Mouse (Mus musculus): ENCODE results near the gene Ubn2.
A peak's percentile ranks its signal among the peaks of the same experiment; 100 is the strongest.

DNA sequence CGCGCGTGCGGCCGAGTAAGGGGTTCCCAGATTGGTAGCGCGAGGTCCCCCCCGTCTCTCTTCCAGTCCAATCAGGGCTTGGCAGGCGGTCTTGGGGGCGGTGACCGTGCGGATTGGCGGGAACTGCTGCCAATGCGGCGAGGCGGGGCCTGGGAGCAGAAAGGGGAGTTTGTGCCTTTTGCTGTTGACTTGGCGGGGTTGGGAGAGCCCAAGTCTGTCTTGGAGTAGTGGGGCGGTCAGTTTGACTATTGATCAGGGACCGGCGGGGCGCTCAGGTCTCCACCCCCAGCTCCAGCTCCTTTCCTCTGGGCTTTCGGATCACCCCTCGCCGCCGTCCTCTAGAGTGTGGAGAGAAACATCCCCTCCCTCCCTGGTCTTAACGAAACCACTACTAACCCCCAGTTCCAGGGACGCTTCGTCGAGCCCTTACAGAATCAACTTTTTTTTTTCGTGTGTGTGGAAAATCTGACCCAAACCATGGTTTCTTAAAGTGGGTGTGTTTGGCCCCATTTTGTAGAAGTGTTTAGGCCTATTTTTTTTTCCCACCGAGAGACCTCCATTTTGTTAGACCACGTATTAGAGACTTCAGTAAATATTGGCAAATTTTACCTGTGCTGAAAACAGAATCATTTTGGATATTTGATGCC, 118.4 kb downstream of the Ubn2 start:
- TF ChIP-seq CTCF (IDR thresholded peaks at IDR 0.05; ENCODE audit: low read depth) (no peak), EP300 (IDR thresholded peaks at IDR 0.05; ENCODE audit: low read depth) (0 out of 2 replicates have a peak, but pooled peaks have one; percentile 16)
